Mouse (Mus musculus) layer of hippocampus, postnatal 14 days (tissue): ENCODE measurements around the gene Tnip1. TPM values are rescaled to one million over a fixed set of nuclear protein-coding genes. Genes with fewer than 3 reads are reported as not detected.

Experiments used
- DNase-seq, 2 experiments: peaks; one replicate each; pipeline ENCODE4 v3.0.0; 2021 to 2022; ENCODE audit warnings: low spot score in 2 of 2, mixed read lengths in 1 of 2
- total RNA-seq, 2 experiments: library from RNA; stranded (reverse); gene quantifications; 2 replicates each; pipeline ENCODE4 v1.2.3; 2021

Tnip1 gene
- total RNA-seq, 2 experiments from 2014 or later: 34.3 to 34.4 TPM

DNA sequence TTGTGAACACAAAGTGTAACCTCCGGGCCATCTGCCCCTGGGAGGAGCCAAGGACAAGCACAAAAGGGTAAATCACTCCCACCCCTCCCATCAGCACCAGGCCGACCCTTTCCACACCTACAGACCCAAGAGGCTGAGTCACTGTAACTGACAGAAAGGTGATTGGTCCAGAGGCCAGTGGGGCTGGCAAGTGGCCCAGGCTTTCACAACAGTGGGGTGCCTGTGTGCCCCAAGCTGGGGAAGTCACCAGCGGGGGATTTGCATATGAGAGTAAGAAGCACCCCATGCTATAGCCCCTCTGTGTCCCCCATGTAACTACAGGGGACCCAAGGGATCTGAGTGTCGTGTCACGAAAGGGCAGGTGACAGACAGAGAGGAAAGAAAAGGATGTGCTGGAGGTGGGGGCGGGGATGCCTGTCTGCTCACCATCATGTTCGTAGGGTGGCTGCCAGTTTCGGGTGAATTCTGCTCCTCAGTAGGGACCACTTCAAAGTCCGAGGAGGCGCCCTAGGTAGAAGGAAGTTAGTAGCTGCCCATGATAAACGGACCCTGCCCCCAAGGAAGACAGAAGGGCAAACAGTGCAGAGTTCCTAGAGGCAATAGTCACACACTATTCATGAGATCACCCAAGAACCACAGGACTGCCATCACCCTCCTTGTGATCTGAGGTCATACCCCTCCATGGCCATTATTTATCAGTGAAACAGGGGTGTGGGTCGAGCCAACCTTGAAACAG lies 26.5 kb downstream of the Tnip1 start:
- DNase-seq: no peak

DNA sequence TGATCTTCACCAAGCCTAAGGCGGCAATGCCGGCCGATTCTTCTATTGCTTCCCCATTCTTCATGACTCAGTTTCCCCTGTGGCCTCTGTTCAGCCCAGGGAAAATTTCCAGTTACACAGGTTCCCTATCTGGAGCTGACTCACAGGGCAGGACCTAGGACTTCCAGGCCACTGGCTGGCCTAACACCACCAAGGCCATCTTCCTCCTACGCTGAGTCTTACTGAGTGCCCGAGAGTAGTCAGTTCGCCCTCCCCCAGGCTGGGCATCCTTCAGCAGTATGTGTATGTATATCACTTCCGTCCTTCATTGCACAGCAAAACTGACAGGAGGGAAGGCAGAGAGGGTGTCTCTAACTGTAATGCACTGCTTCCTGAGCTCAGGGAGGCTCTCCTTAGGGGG lies 28.5 kb downstream of the Tnip1 start:
- no peak for DNase-seq

DNA sequence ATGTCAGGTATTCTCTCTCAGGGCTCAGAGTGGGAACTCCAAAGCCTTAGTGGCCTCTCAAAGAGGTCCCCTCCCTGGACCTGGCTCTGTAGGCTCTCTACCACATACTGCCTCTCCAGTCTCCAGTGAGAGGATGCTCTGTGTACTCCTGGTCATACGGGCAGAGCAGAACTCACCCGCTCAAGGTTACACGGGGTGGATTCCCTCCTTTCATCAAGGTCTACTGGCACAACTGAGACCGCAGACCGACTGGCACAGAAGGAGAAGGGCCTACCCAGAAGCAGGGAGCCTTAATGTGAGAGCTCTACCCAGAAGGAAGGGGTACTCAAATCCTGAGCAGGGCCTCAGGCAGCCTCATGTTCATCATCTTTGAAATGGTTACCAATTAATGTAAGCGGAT lies 30.2 kb downstream of the Tnip1 start:
- no peak for DNase-seq

DNA sequence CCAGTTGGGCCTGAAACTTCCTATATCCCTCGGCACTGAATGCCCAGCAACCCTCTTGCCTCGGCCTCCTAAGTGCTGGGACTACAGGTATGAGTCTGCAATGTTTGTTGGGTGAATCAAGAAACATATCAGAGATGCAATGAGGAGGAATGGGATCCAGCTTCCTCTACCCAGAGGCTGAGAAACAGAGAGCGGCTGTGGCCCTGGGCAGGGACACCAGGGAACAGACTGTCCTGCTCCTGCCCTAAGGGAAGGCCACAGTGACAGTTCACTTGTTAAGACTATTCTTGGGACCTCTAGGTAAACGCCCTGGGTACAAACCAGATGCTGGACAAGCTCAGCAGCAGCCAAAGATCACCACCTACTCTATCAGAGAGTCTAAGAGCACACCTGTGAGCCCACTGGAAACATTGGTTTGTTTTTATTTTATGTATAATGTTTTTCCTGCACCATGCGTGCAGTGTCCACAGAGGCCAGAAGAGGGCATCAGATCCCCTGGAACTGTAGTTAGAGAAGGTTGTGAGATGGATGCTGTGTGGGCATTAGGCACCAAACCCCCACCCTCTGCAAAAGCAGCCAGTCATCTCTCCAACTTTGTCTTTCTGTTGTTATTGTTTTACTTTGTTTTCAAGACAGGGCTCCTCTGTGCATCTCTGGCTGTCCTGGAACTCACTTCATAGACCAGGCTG lies 31.2 kb downstream of the Tnip1 start:
- peak; percentile 33 to 57 for DNase-seq

DNA sequence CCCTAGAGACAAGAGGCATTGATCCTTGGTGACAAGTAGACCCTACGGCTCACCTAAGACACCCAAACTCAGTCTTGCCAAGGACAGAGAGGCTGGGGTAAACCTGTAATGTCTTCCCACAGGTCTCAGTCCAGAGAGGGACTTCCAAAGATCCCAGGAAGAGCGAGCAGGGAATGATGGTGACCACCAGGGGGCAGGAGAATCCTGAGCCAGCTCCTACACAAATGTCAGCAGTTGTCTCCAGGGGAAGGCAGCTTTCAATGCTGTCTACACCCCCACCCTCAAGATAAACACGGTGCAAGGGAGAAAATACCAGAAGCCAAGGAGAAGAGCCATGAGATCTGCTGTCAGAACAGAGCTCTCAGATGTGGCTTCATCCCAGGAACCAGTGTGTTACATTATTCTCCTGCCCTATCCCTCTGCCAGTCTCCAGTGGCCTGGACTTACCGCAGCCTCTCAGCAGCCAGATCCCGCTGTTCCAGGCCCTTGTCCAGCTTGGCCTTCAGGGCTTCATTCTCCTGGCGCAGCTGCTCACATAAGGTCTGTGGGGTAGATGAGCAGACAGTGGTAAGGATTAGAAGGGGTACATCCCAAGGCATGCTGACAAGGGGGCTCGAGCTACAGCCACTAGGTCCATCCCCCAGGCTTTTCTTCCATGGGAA lies 32.3 kb downstream of the Tnip1 start:
- DNase-seq: peak; percentile 45 to 56

DNA sequence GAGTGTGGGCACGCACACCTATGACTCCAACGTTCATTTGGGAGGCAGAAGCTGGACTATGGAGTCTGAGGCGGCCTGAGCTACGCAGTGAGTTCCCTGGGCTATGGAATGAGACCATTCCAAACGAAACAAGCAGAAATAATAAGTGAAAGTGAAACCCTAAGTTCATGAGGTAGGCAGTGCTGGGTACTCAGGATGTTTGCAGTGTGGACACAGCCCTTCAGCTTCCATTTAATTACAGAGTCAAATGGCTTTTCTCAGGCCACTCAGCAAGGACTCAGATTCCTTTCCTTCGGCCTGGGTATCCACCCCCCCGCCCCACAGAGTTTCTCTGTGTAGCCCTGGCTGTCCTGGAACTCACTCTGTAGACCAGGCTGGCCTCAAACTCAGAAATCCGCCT lies 33.0 kb downstream of the Tnip1 start:
- DNase-seq: no peak

DNA sequence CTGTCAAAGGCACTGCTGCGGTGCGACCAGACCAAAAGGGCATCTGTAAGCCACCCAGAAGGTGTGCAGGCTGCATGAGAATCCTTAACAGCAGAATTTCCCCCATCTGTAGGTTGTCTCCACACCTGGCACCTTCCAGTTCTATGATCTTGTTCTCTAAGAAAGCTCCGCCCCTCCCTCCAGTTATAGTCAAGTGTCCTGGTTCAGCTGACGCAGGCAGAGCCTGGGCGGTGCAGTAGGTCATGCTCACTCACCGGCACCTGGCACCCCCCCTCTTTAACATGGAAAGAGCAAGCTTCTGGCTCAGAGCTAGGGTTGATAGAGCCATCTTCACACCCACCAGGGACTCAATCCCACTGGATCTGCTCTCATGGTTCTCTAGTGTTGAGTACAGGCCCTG lies 33.4 kb downstream of the Tnip1 start:
- DNase-seq: no peak

DNA sequence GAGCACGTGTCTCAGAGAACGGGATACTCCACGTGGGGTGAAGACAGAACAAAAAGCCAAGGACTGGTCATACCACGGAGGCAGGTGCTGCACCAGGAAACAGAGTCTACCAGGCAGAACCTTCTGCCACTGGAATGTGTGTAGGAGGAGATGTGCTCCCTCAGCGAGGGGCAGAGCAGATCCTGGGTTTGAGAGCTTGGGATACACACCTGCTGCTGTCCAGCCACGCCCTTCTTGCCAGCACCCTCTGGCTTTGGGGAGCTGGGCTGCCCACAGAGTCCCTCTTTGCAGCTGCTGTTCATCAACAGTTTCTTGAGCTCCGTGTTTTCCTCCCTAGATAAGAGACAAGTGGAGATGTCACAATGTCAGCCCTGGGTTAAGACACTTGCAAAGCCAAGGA lies 33.8 kb downstream of the Tnip1 start:
- DNase-seq: no peak

DNA sequence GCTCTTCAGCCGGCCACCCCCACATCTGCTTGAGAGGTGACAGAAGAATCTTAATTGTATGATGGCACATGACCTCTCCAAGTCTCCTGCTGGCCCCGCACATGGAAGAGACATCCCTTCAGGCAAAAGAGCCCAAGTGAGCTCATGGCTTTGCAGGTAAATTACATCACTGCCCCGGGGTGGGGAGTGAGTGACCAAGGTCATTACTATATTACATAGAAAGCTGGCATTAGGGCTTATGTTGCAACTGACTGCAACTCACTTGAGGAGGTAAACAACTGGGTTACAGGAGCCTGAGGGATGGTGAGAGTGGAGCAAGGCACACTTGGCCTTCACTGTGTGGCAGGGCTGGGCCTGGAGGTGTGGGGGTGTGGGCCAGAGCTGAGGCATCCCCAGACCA lies 34.5 kb downstream of the Tnip1 start:
- DNase-seq: no peak

DNA sequence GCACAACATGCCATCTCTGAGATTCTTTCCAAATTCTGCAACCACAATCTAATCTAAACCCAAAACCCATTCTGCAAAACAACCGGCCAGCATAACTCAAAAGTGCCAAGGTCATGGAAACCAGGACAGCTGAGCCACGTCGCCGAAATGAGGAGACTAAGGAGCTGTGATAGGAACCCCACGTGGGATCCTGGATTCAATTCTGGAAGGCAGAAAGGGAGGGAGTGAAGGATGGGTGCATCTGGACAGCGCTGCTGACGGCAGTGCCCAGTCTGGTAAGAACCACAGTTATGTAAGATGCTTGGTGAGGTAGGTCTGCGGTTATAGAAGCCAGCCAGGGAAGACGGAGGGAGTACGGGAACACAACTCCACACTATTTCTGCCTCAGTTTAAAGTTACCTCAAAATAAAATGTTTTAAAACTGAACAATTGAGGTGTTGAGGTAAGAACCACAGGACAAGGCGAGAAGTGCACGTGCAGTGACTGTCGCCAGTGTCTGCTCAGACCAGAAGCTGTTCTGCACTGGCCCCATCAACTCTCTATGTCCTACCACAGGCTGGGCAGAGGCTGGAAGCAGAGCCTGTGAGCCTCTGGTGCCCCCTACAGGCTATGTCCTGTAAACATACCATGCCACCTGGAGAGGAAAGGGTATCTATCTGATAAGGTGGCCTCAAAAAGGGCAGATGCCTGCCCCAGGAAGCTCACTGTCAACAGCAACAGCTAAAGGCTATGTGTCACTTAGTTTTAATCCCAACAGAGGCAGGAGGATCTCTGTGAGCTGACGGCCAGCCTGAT lies 35.2 kb downstream of the Tnip1 start:
- peak; percentile 46 to 63 for DNase-seq

DNA sequence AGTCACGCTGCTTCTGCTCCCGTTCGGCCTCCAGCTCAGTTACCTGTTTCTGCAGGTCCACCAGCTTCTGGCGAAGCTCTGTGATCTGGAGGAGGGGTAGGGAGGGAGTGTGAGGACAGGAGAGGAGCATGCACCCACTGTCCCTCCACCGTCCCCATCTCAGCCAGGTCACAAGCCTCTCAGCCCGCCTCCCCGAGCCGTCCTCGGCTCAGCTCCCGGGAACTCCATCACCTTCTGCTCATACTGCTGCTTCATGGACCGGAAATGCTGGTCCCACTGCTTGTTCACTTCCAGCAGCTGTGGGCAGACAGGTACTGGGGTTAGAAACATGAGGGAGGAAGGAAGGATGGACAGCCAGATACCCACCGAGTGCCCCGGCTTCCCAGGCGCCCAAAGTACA lies 38.6 kb downstream of the Tnip1 start:
- no peak for DNase-seq

DNA sequence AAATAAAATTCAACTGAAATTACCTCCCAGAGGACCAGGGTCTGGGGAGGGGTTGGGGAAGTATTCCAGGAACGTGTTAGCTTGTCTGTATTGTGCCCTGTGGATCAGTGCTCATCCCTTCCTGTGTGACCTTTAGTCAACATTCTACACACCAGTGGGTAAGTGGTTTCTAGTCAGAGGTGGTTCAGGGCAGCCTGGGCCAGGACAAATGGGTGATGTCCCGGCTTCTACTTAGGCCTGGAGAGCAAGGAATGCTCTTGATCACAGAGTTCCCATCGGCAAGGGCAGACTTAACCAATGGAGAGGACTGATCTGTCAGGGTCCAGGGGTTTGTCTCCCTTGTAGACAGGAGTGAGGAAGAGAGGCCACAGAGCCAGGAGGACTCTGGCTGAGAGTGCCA lies 40.2 kb downstream of the Tnip1 start:
- DNase-seq: no peak

DNA sequence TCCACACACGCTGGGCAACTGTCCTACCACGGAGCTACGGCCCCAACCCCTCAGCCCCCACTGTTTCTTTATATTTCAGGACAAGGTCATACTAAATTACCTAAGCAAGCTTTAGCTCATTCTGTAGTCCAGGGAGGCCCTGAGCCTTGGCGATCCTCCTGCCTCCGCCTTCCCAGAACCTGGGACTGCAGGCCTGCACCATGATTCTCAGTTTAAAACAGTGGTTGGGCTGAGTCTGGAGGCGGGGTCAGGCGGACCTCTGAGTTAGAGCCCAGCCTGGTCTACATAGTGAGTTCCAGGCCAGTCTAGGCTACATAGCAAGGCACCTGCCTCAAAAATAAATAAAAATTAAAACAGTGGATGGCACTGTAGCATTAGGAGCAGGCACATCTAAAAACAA lies 40.9 kb downstream of the Tnip1 start:
- no peak for DNase-seq

DNA sequence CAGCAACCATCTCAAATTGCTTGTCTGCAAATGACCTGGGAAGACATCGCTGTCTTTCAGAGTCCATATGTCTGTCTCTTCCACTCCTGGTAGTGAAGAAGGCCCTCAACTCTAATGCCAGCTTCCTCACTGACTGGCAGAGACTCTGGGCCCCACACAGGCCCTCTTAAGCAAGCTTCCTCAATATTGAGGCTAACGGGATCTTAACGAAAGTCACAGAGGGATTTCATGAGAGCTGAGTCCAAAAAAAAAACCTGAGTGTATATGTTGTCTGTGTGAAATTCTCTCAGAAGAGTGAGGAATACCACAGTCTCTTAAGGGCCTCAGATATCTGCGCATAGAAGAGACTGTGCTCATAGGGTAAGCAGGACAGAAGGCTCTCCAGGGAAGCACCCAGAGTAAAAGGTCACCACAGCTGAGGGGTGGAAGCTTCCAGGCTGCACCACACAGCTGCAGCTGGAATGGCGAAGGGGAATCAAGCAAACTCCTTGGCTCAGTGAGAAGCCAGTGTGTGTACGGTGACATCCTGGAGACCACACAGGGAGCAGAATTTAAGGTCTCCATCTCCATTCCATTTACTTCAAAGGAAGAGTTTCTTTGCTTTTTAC lies 41.6 kb downstream of the Tnip1 start:
- no peak for DNase-seq

DNA sequence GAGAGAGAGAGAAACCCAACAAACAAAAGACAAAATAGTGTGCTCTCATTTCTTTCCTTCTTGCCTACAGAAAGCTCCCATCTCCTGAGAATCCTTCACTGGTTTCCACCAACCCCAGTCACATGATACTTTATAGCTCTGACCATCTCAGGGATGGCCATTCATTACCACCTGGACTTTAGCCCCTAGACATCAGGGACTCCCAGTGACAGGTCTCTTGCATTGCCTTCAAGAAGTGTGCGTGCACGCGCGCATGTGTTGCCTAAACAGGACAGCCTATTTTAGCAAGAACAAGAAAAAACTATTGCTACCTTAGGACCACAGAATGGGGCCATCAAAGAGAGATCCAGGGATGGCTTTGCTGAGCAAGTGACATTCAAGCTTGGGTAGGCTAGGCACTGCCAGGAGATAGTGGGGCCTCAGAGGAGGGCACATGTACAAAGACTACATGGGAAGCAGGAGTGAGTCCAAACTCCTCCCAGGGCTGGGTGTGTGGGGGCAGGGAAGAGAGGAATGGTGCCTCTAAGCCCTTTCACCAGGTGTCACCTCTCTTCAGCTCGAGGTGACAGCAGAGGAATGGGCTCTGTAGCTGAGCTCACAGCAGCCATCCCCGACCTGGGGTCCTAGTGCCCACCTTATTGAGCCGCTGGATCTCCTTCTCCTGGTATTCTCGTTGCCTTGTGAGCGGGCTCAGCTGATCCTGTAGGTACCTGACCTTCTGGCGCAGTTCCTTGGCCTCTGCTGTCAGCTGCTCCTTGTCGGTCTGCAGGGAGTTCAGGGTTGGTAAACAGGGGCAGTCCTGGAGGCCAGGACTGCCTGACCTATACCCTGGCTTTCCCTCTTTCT lies 42.4 kb downstream of the Tnip1 start:
- DNase-seq: no peak

DNA sequence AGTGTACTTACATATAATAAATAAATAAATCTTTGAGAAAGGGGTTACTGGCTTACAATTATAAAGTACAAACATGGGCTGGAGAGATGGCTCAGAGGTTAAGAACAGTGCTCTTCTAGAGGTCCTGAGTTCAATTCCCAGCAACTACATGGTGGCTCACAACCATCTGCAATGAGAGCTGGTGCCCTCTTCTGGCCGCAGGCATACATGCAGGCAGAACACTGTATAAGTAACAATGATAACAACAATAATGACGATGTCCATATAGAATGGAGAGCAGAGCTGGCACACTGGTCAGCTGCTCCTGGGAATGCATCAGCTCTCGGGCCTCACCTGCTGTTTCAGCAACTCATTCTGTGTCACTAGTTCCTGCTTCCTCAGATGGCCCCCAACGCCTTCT lies 44.4 kb downstream of the Tnip1 start:
- no peak for DNase-seq

DNA sequence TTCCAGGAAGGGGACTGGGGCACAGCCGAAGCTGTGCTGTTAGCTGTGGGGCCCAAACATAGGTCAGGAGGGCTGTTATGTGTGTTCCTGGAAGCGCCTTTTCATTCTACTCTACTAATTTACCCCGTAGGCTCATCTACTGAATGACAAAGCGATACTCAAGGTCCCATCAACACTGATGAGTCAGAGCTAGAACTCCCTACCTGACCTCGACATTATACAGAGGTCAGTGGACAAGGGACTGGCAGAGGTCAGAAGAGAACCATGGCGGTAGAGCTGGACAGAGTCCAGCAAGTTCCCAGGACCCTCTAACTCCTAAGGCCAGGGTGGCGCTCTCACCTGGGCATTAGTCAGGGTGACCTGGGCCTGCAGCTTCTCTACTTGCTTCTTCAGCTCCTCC lies 45.3 kb downstream of the Tnip1 start:
- no peak for DNase-seq

DNA sequence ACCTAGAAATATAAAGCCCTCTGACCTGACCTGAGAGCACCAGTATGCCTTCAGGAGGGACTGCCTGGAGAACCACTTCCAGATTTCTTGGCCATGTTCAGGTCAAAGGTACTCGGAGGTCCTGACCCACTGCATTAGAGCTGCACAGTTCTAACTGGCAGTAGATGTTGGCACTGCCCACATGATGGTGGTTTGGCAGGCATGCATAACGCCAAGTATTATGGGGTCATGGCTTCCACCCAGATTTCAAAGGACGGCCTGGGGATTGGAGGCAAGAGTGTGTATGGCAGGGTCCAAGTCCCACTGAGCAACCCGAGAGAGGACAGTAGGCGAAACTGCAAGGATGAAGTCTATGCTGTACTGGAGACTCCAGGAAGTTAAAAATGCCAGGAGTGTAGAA lies 48.9 kb downstream of the Tnip1 start:
- DNase-seq: no peak

DNA sequence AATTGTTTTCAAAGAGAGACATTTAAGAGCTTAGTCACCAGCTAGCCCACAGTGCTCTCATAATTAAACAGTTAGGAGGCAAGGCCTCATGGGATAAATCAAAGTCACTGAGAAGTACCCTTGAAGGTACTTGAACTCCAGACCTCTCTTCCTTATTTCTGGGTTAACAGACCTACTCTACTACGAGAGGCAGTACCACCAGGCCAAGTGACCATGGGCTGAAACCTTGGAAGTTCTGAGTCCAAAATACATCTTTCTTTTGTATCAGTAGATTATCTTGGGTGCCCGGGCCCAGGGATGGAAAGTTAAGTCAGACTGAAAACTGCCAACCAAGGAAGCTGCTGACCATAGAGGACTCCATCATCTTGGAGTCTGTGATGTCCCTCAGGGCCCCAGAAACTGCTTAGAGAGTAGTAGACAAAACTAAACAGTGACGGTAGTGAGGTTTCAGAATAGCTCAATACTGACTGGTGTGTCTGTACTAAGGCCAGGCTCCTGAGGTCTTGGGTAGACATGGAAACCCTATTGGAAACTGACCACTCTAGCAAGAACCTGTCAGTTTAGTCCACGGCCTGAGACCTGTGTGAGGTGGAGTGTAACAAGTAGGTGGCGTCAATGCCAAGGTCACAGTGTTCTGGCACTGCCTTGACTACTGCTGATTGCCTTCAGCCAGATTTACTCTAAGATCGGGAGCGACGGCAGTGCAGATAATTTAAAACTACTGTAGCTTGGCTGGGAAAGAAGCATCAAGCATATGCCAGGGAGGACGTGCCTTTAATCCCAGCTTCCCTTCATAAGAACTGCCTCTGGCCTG lies 50.0 kb downstream of the Tnip1 start:
- DNase-seq: no peak
